Comparison of ENCODE assay signal across 25 mouse cellular contexts in genomic region chr17:47950831-47951230, GRCm38 (mm10). TPM values are rescaled to one million over a fixed set of nuclear protein-coding genes. Genes with fewer than 3 reads are reported as not detected.
A peak's percentile ranks its signal among the peaks of the same experiment; 100 is the strongest.
DNase-seq lines count a peak whose midpoint lies in the region; ATAC-seq and TF ChIP-seq lines count a peak whose summit lies in the region.
"Had no signal": no experiment of that assay in that cellular context is flagged by ENCODE, and none has a peak within 500 bp of the region (broad histone marks: within the 10 kb centered on the region; RNA-seq: fewer than 3 reads in every experiment).

No protein-coding gene starts in this region.

- ATAC-seq in forebrain, embryonic 12.5 days (ENCODE audit: low FRiP score), result no peak
- no peak for ATAC-seq in forebrain, embryonic 13.5 days
- ATAC-seq in hindbrain, embryonic 14.5 days (ENCODE audit: low FRiP score), result no peak
- ATAC-seq in hindbrain, postnatal 0 days, result no peak
- ATAC-seq in midbrain, embryonic 14.5 days (ENCODE audit: low FRiP score, low TSS enrichment), result no peak
- ATAC-seq: inflammation-experienced regulatory T-cells, adult 6 months; Patski had no signal

- 76% methylated on average over 5 of the region's 5 CpGs for WGBS in forebrain, embryonic 12.5 days
- 67% methylated on average over 5 of the region's 5 CpGs for WGBS in forebrain, embryonic 13.5 days
- WGBS in hindbrain, embryonic 14.5 days, result 66% methylated on average over 5 of the region's 5 CpGs
- 71% methylated on average over 5 of the region's 5 CpGs for WGBS in hindbrain, postnatal 0 days
- 72% methylated on average over 5 of the region's 5 CpGs for WGBS in midbrain, embryonic 14.5 days

- TF ChIP-seq CTCF in hindbrain, postnatal 0 days (IDR thresholded peaks at IDR 0.05; ENCODE audit: low read depth), result no peak

- H3K4me2 ChIP-seq in forebrain, embryonic 12.5 days, result no peak overlapping the region
- H3K4me2 ChIP-seq in forebrain, embryonic 13.5 days, result no peak overlapping the region
- H3K4me2 ChIP-seq in hindbrain, embryonic 14.5 days (replicated peaks), result no peak overlapping the region
- H3K4me2 ChIP-seq in hindbrain, postnatal 0 days (ENCODE audit: low read depth, low read length), result no peak overlapping the region
- H3K4me2 ChIP-seq in midbrain, embryonic 14.5 days (ENCODE audit: low read length), result no peak overlapping the region
- H3K4me2 ChIP-seq: embryonic facial prominence, embryonic 15.5 days; heart, embryonic 13.5 days had no signal

- peaks cover 58% of the 10 kb centered on the region for H3K27me3 ChIP-seq in forebrain, embryonic 12.5 days
- peaks cover 49% of the 10 kb centered on the region for H3K27me3 ChIP-seq in forebrain, embryonic 13.5 days
- peaks cover 12% of the 10 kb centered on the region for H3K27me3 ChIP-seq in hindbrain, embryonic 14.5 days (ENCODE audit: control insufficient read depth, insufficient read depth, low read length)
- H3K27me3 ChIP-seq in hindbrain, postnatal 0 days (ENCODE audit: insufficient read depth, low read length), result no peaks in the 10 kb centered on the region
- no peaks in the 10 kb centered on the region for H3K27me3 ChIP-seq in midbrain, embryonic 14.5 days (ENCODE audit: control insufficient read depth, insufficient read depth, low read length)

- no peak for DNase-seq in hindbrain, embryonic 14.5 days (ENCODE audit: low spot score)
- DNase-seq in hindbrain, postnatal 0 days (ENCODE audit: low spot score), result no peak
- DNase-seq in ES-CJ7 (ENCODE audit: low read depth, low spot score), result peak; percentile 69
- DNase-seq in midbrain, embryonic 14.5 days, result no peak
- DNase-seq in thymus, postnatal 0 days (ENCODE audit: low spot score), result no peak
- DNase-seq: adrenal gland, postnatal 25 days; cerebellum, adult 18-20 months; gastrocnemius, postnatal 10 days; heart, postnatal 10 days; kidney, adult 11 months; kidney, postnatal 14 days; layer of hippocampus, adult 9-11 months; liver; lung, adult 2 months; lung, postnatal 10 days; thymus, postnatal 14 days had no signal

- H3K9ac ChIP-seq in forebrain, embryonic 12.5 days, result no peak overlapping the region
- no peak overlapping the region for H3K9ac ChIP-seq in forebrain, embryonic 13.5 days
- H3K9ac ChIP-seq in hindbrain, embryonic 14.5 days, result peak overlapping the region; percentile 8; the same call in 1 of the 2 replicates
- H3K9ac ChIP-seq in hindbrain, postnatal 0 days (replicated peaks; ENCODE audit: low read length), result no peak overlapping the region
- H3K9ac ChIP-seq in midbrain, embryonic 14.5 days (replicated peaks; ENCODE audit: low read length), result no peak overlapping the region
- H3K9ac ChIP-seq: embryonic facial prominence, embryonic 15.5 days; heart, embryonic 13.5 days; liver, embryonic 14.5 days; neural tube, embryonic 13.5 days had no signal

- H3K36me3 ChIP-seq in forebrain, embryonic 12.5 days (replicated peaks), result no peaks in the 10 kb centered on the region
- H3K36me3 ChIP-seq in forebrain, embryonic 13.5 days (ENCODE audit: poor library complexity, severe bottlenecking), result no peaks in the 10 kb centered on the region
- no peaks in the 10 kb centered on the region for H3K36me3 ChIP-seq in hindbrain, embryonic 14.5 days (replicated peaks; ENCODE audit: control insufficient read depth, insufficient read depth)
- H3K36me3 ChIP-seq in hindbrain, postnatal 0 days (ENCODE audit: insufficient read depth, low read length), result no peaks in the 10 kb centered on the region
- H3K36me3 ChIP-seq in midbrain, embryonic 14.5 days (ENCODE audit: control insufficient read depth, insufficient read depth, low read length), result no peaks in the 10 kb centered on the region
- H3K36me3 ChIP-seq: embryonic facial prominence, embryonic 15.5 days; heart, embryonic 13.5 days; neural tube, embryonic 13.5 days had no signal

- H3K9me3 ChIP-seq in forebrain, embryonic 12.5 days, result no peaks in the 10 kb centered on the region
- no peaks in the 10 kb centered on the region for H3K9me3 ChIP-seq in forebrain, embryonic 13.5 days (replicated peaks)
- H3K9me3 ChIP-seq in hindbrain, embryonic 14.5 days (ENCODE audit: control insufficient read depth, low read length), result no peaks in the 10 kb centered on the region
- no peaks in the 10 kb centered on the region for H3K9me3 ChIP-seq in hindbrain, postnatal 0 days (ENCODE audit: low read length)
- no peaks in the 10 kb centered on the region for H3K9me3 ChIP-seq in midbrain, embryonic 14.5 days (ENCODE audit: control insufficient read depth, low read length)
- H3K9me3 ChIP-seq: embryonic facial prominence, embryonic 15.5 days; heart, embryonic 13.5 days; neural tube, embryonic 13.5 days had no signal

- H3K4me1 ChIP-seq in forebrain, embryonic 12.5 days, result peaks cover 48% of the 10 kb centered on the region
- H3K4me1 ChIP-seq in forebrain, embryonic 13.5 days, result peaks cover 38% of the 10 kb centered on the region
- peaks cover 20% of the 10 kb centered on the region for H3K4me1 ChIP-seq in hindbrain, embryonic 14.5 days (replicated peaks; ENCODE audit: control insufficient read depth, insufficient read depth, low read length)
- H3K4me1 ChIP-seq in hindbrain, postnatal 0 days (ENCODE audit: insufficient read depth, low read length), result peaks cover 3% of the 10 kb centered on the region; the same call in 1 of the 2 replicates
- H3K4me1 ChIP-seq in midbrain, embryonic 14.5 days (ENCODE audit: control insufficient read depth, insufficient read depth, low read length), result peaks cover 25% of the 10 kb centered on the region

- H3K4me3 ChIP-seq in forebrain, embryonic 12.5 days (replicated peaks), result no peak overlapping the region
- no peak overlapping the region for H3K4me3 ChIP-seq in forebrain, embryonic 13.5 days
- no peak overlapping the region for H3K4me3 ChIP-seq in hindbrain, embryonic 14.5 days (replicated peaks; ENCODE audit: low read length)
- no peak overlapping the region for H3K4me3 ChIP-seq in hindbrain, postnatal 0 days (ENCODE audit: low read length)
- H3K4me3 ChIP-seq in midbrain, embryonic 14.5 days (replicated peaks; ENCODE audit: low read depth, low read length), result no peak overlapping the region
- H3K4me3 ChIP-seq: embryonic facial prominence, embryonic 15.5 days; heart, embryonic 13.5 days; neural tube, embryonic 13.5 days had no signal

- 0 out of 2 replicates have a peak overlapping the region, but pooled peaks have one; percentile 42 for H3K27ac ChIP-seq in forebrain, embryonic 12.5 days
- no peak overlapping the region for H3K27ac ChIP-seq in forebrain, embryonic 13.5 days
- 0 out of 2 replicates have a peak overlapping the region, but pooled peaks have one; percentile 4 for H3K27ac ChIP-seq in hindbrain, embryonic 14.5 days
- H3K27ac ChIP-seq in hindbrain, postnatal 0 days, result no peak overlapping the region
- H3K27ac ChIP-seq in midbrain, embryonic 14.5 days (replicated peaks; ENCODE audit: low read depth, low read length), result peak overlapping the region; percentile 57
- H3K27ac ChIP-seq: embryonic facial prominence, embryonic 15.5 days; heart, embryonic 13.5 days; liver, embryonic 14.5 days; macrophage; neural tube, embryonic 13.5 days had no signal

RNA-seq across cellular contexts. Expression of gene Foxp4, which starts 26.4 kb away (rescaled TPM):
- 22.6 and 24.3 TPM in 2 replicates for polyA plus RNA-seq in forebrain, embryonic 12.5 days (2016; fragmentation: Nextera tagmentation; extraction: Ambion mirVana)
- 13.4 and 15.6 TPM in 2 replicates for polyA plus RNA-seq in forebrain, embryonic 13.5 days (2015; fragmentation: Nextera tagmentation; extraction: Ambion mirVana)
- polyA plus RNA-seq in hindbrain, embryonic 14.5 days (2014; fragmentation: Nextera tagmentation; extraction: Ambion mirVana), result 34.3 and 35.1 TPM in 2 replicates
- 109 and 128 TPM in 2 replicates for total RNA-seq in hindbrain, postnatal 0 days (2014; rRNA removed)
- 29.3 and 31.3 TPM in 2 replicates for polyA plus RNA-seq in hindbrain, postnatal 0 days (2015; fragmentation: Nextera tagmentation; extraction: Ambion mirVana)
- 40.6 and 40.9 TPM in 2 replicates for polyA plus RNA-seq in midbrain, embryonic 14.5 days (2014; fragmentation: Nextera tagmentation; extraction: Ambion mirVana)
- polyA plus RNA-seq in thymus, postnatal 0 days (2015; fragmentation: Nextera tagmentation; extraction: Ambion mirVana), result 18.0 TPM in 2 replicates

Comparison
In these comparisons a context has a peak if more than half of its experiments do, and no peak if none do; other contexts are left out.
1. H3K27ac ChIP-seq: peak in forebrain, embryonic 12.5 days (single experiment), hindbrain, embryonic 14.5 days (single experiment) and midbrain, embryonic 14.5 days (single experiment); none in forebrain, embryonic 13.5 days (single experiment) and hindbrain, postnatal 0 days (single experiment).